Mouse (Mus musculus): ENCODE data around the gene Kcnf1.

GRCm38 (mm10) chr12:17175531-17175951, 1.1 kb downstream of the Kcnf1 start:
- TF ChIP-seq CTCF (IDR thresholded peaks at IDR 0.05; ENCODE audit: low read depth) (no peak), EP300 (optimal IDR thresholded peaks at IDR 0.05) (no peak)

All from stomach, postnatal 0 days (tissue).